Mouse (Mus musculus) kidney, postnatal 36 days (tissue): ENCODE measurements around the gene Grm4.
A peak's percentile ranks its signal among the peaks of the same experiment; 100 is the strongest.

ENCODE experiments used
- DNase-seq, 2 experiments: peaks; one replicate each; pipeline ENCODE4 v3.0.0; 2021 to 2022; ENCODE audit warnings: mixed read lengths in 2 of 2

The Grm4 gene

GRCm38 (mm10) chr17:27521303-27521702 is at the start of gene Grm4:
TSS of gene Grm4 (minus strand) at chr17:27521403.
- DNase-seq: no peak

DNA sequence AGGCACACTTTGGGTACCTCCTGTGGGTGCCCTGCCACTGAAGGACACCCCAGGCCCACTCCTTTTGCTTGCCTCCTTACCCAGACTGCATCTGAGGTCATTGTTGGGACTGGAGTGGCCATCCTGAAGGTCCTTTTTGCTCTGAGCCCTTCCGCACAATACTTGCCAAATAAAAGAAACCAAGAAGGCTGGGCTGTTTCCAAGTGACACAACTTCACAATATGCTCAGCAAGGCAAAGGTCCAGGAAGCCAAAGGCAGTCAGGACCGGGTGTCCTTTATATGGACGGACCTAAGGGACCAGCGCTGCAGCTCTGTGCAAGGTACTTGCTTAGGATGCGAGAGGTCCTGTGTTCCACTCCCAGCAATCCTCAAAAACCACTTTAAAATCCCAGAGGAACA is 47.0 kb upstream of the Grm4 start:
- DNase-seq: no peak

- no peak for DNase-seq
Measured at GRCm38 (mm10) chr17:27565942-27566267, 44.7 kb upstream of the Grm4 start.

- peak; percentile 95 to 97 for DNase-seq
Measured at GRCm38 (mm10) chr17:27565163-27565941, 44.1 kb upstream of the Grm4 start, which contains the start of gene AI413582. TSS of gene AI413582 (minus strand) at chr17:27565756.

- no peak for DNase-seq
Measured at GRCm38 (mm10) chr17:27564391-27565162, 43.4 kb upstream of the Grm4 start.

DNA sequence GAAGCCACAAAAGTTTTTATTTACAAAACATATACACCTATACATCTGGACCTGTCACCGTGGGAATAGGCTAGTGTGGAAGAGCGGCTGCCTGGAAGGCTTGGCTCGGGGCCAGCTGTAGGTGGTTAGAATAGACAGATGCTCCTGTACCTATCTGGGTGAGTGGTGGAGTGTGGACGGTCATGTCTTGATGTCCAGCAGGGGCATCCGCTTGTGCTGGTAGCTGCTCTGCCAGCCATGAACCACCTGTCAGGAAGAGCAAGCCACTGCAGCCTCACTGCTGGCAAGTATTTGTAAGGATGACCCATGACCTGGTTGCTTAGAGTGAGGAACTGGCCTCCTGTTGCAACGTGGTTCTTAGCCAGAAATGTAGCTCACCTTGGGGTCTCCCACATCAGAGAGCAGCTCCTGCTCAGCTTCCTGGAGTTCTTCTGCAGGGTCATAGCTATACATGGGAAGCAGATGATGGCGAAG is 42.6 kb upstream of the Grm4 start:
- DNase-seq: no peak

DNA sequence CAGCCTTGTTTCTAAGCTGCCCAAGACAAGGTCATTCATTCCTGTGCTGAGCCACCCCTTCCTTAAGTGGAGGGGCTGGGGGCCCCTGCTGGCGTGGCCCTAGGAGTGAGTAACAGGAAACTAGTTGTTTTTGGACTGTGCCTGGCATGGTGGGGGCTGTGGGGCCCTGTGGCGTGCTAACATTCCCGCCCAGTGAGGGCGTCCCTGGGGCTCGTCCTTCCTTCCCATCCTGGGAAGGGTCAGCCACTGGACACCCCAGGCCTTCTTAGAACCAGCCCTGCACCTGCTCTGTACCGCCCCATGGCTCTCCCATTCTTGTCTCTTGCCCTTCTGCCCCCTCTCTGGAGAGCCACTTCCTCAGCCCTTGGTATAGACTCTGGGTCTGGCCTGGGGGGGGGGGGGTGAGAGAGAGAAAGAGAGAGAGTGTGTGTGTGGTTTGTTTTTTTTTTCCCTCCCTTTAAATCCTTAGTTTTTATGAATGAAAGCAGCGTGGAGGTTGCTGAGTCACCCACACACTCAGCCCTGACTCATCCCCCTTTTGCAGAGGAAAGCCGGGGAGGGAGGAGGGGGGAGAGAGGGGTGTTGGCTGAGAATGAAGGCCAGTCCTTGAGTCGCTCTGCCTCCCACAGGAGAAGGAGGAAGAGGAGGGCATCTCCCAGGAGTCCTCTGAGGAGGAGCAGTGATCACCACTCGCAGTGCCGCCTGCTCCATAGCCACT is 40.8 kb upstream of the Grm4 start:
- DNase-seq: no peak

DNA sequence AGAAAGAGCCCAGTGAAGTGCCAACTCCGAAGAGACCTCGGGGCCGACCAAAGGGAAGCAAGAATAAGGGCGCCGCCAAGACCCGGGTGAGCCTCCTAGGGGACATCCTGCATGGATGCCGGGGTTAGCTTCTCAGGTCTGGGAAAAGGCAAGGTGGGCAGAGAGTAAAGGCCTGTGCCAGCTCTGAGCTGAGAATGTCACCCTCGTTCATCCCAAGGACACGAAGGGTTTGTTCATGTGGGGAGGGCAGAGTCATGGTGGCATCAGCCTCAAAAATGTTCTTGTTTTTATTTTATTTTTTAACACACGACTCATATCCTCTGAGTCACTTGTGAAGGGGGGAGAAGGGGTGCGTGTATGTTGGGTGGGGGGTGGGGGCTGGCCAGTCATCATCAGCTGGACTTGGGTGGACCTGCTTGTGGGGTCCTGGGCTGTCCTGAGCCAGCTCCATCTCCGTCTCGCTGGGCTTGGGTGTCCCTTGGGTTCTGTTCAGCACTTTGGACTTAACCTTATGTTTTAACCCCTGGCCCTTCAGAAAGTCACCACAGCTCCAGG is 39.8 kb upstream of the Grm4 start:
- no peak for DNase-seq

DNA sequence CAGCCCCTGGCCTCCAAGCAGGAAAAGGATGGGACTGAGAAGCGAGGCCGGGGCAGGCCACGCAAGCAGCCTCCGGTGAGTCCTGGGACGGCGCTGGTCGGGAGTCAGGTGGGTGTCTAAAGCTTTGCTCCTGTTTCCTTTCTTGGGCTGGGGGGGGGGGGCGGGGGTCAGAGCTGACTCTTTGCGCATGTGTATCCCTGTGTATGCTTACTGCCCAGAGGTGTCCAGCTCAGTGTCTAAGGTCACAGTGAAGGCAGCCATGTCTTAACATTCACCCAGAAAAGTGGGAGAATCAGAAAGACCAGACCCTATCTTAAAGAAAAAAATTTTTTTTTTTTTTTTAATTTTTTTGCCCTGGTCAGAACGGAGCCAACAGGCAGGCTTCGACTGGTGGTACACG is 38.4 kb upstream of the Grm4 start:
- DNase-seq: no peak

- no peak for DNase-seq
Measured at GRCm38 (mm10) chr17:27558845-27559244, 37.6 kb upstream of the Grm4 start.

- DNase-seq: no peak
Measured at GRCm38 (mm10) chr17:27557927-27558661, 36.9 kb upstream of the Grm4 start.

GRCm38 (mm10) chr17:27557181-27557926 is 36.2 kb upstream of the Grm4 start:
- peak in 1 of 2 experiments; percentile 62 for DNase-seq

DNA sequence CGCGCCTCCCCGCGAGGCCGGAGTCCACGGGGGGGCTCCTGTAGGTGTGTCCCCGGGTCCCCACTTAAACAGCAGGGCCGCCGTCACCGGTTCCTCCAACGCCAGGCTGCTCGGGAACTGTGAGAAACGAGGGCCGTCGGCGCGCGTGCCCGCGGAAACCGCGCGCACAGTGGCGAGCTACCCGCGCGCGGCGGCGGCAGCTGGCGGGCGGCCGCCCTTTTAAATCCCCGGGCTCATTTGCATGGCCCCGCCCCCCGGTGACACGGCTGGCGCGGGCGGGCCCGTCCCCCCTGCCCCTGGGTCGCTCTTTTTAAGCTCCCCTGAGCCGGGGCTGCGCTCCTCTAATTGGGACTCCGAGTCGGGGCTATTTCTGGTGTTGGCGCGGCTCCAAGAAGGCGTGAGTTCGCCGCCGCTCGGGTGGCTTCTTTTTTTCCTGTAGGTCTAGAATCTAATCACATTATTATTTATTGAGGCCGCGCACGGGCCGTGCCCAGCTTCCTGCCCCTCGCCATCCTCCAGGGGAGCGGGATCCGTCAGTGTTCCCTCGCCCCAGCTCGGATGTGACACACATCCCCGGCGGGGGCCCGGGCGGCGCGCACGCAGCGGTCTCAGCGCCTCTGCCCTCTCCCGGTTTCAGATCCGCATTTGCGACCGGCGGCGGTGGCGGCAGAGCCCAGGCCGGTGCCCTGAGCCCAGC is 35.3 kb upstream of the Grm4 start, which contains the start of gene Hmga1:
TSS of gene Hmga1 (plus strand) at position 183 of the 697 bp plus-strand sequence.
- DNase-seq: peak; percentile 84 to 94

- peak; percentile 70 to 78 for DNase-seq
Measured at GRCm38 (mm10) chr17:27555512-27556172, 34.4 kb upstream of the Grm4 start.

DNA sequence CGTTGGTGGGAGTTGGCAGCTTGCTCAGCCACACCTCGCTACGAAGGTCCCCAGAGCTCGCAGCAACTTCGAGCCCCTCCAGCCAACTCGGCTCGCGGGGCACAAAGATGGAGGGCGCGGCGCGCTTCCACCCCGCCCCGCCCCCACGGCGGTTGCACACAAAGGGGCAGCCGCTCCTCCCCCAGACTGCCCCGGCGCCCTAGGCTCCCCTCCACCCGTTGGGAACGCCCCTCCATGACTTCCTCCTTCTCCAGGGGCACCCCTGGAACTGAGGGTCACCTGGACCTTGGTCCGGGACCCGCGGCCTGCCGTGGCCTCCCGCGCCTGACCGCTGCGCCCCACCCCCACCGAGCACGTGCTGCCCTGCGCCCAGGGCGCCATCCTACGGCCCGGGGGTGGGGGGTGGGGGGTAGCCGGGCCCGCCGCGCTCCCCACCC is 33.9 kb upstream of the Grm4 start:
- peak in 1 of 2 experiments; percentile 52 for DNase-seq

DNA sequence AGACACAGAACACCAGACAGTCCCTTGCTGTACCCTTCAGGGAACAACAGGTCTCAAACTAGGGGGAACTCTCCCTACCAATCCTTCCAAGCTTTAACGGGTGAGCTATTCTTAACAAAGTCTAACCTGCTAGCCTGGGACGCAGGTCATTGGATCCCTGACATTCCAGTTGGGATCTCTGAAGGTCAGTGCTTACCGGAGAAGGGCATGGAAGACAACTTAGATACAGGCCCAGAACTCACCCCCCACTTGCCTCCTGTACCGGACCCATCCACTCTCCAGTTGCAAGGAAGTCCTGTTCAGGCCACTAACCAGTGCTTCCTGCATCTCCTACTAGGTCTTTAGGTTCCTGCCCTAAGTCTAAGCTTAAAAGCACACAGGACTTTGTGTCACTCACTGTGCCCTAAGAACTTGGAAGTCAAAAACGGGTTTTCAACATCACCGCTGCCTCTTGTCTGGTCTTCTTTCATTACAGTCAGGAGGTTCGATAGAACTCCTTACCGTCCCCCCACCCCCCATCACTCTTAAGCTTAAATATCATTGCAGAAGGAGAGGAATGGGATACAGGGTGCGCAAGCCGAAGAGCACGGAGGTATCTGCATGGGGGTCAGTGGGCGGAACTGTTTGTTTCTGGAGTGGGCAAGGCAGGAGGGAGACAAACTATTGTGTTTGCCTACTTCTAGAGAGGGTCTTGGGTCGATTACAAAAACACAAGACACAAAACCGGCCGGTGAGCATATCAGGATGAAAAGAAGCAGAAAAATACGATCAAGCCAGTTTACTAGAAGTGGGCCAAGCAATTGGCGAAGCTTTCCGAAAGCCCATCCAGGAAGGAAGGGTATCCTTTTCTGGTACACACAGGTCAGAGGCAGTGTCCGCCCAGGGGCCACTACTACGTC is 33.1 kb upstream of the Grm4 start:
- peak in 1 of 2 experiments; percentile 41 for DNase-seq

GRCm38 (mm10) chr17:27552215-27553201 is 31.3 kb upstream of the Grm4 start:
- DNase-seq: no peak
